Mouse (Mus musculus) central nervous system, embryonic 18 days (tissue): Measurements from ENCODE around the gene Doxl2. TPM values are rescaled to one million over a fixed set of nuclear protein-coding genes. Genes with fewer than 3 reads are reported as not detected.

ENCODE experiments used
- polyA plus RNA-seq: library from polyadenylated mRNA; depleted of rRNA; stranded (reverse); fragments of >200 nt; gene quantifications from 2 replicates; pipeline ENCODE4 v1.2.3, GENCODE M21; 2012; rRNA removed

The Doxl2 gene
- not detected in 2 replicates for polyA plus RNA-seq

GRCm38 (mm10) chr6:48974663-48975062, at the start of gene Doxl2:
Gene Doxl2, plus strand, starts transcription at chr6:48974963.

DNA sequence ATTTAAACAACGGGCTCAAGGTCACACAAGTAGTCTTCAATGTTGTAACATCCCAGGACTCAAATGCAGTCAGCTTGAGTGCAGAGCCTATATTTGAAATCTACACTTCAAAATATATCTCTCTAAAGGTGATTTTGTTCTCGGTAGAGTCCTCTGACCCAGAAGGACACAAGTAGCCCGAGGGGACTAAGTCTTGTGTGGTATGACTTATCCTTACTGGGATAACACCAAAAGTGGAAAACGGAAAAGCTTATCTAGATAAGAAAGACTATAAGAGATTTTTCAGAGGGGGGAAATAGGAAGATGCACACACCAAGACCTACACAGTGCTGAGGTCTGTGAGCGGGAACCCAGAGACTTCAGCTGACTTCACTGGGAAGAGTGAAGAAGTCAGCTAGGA, 45.2 kb upstream of the Doxl2 start, which contains the start of gene 1600015I10Rik:
TSS of gene 1600015I10Rik (plus strand) at position 301 of the 400 bp plus-strand sequence.

GRCm38 (mm10) chr6:48986444-48986990, 11.8 kb downstream of the Doxl2 start, which contains the start of gene Svs1:
Gene Svs1, plus strand, starts transcription at chr6:48986861.

Other genes with a start within 250 kb of the Doxl2 start
- 1.8 and 1.9 TPM in 2 replicates for gene Gimap1, start 235.9 kb upstream of the Doxl2 start, polyA plus RNA-seq
- gene Gimap5, start 228.8 kb upstream of the Doxl2 start, polyA plus RNA-seq: 1.2 and 1.5 TPM in 2 replicates
- gene Gimap3, start 204.1 kb upstream of the Doxl2 start, polyA plus RNA-seq: 0.03 TPM in 1 of 2 replicates, not detected in the other
- gene Tmem176a, start 134.0 kb upstream of the Doxl2 start, polyA plus RNA-seq: 13.6 and 16.0 TPM in 2 replicates
- 74.3 and 91.8 TPM in 2 replicates for gene Tmem176b, start 133.5 kb upstream of the Doxl2 start, polyA plus RNA-seq
- gene Aoc1, start 102.1 kb upstream of the Doxl2 start, polyA plus RNA-seq: 0.01 TPM in 1 of 2 replicates, not detected in the other
- gene 1600015I10Rik, start 45.1 kb upstream of the Doxl2 start, polyA plus RNA-seq: not detected in 2 replicates
- not detected in 2 replicates for gene Svs1, start 11.9 kb downstream of the Doxl2 start, polyA plus RNA-seq
- 0.63 and 0.82 TPM in 2 replicates for gene Gpnmb, start 61.6 kb downstream of the Doxl2 start, polyA plus RNA-seq
- gene Malsu1, start 98.8 kb downstream of the Doxl2 start, polyA plus RNA-seq: 23.8 and 25.3 TPM in 2 replicates
- 9.0 and 10.2 TPM in 2 replicates for gene Igf2bp3, start 240.0 kb downstream of the Doxl2 start, polyA plus RNA-seq